Mouse (Mus musculus): Measurements from ENCODE around the gene Lpcat2b.

Gene Lpcat2b

DNA sequence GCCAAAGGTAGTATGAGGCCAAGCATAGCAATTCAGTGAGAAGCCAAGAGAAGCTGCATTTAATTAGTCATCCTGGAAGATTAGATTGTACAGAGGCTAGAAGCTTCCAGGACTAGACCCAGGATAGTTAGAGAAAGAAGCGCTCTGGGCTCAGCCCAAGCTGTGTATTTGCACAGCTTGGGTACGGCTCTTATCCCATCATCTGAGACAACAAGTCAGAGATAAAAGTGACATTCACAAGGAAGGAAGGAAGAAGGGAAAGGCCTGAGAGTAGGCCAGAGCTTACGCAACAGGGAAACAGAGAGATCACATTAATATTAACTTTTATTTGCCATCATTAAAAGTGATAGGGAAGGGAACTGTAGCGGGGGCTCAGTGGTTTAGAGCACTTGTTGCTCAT lies 16.6 kb downstream of the Lpcat2b start:
- no peak for DNase-seq (ENCODE audit: low read depth, low spot score)

DNA sequence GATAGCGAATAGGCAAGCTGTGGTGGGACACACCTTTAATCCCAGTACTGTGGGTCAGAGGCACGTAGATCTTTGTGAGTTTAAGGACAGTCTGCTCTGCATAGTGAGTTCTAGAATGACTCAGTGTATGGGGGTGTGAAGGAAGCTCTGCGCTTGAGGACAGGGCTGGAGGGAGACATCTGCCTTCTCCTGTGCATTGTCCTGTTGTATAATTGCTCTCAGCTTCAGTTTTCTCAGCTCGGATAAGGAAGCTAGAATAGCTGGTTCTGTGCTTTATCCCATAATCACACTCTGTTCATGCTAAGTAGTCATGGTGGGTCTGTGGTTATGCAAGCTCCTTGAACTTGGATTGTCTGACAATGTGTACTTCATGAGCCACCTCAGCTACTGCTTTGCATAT lies 17.4 kb downstream of the Lpcat2b start:
- no peak for DNase-seq (ENCODE audit: low read depth, low spot score)

DNA sequence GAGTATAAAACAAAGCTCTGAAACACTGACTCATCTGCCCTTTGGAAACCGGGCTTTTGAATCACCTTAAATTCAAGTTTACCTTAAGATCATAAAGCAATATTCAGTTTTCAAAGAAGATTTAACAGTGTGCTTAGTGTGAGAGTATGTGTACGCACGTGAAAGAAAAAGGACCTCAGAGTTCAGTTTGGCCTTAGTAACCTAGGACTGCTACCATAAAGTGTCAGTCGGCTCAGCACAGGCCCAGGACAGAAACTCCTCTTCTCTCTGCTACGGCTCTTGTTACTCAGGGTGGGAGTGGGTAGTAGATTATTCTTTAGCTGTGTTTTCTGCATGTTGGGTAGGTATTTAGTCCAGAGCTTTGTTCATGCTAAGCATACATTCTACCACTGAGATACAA lies 18.3 kb downstream of the Lpcat2b start:
- DNase-seq (ENCODE audit: low read depth, low spot score), result no peak

DNA sequence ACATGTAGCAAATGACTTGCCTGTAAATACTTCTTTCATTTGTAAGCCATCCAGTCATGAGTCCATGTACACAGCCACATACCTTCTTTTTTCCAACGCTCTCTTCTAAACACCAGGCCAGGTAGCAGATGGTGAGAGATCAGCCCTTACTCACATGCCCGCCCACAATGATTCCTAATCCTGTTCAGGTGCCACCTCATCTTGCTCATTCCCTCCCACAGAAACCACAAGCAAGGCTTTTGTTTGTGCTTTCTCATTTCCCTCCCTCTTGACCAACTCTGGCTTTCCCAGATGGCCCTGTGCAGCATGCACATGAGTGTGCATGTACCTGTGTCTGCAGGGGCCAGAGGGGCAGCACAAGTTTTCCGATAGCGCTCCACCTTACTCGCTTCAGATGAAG lies 18.9 kb downstream of the Lpcat2b start:
- no peak for DNase-seq (ENCODE audit: low read depth, low spot score)

DNA sequence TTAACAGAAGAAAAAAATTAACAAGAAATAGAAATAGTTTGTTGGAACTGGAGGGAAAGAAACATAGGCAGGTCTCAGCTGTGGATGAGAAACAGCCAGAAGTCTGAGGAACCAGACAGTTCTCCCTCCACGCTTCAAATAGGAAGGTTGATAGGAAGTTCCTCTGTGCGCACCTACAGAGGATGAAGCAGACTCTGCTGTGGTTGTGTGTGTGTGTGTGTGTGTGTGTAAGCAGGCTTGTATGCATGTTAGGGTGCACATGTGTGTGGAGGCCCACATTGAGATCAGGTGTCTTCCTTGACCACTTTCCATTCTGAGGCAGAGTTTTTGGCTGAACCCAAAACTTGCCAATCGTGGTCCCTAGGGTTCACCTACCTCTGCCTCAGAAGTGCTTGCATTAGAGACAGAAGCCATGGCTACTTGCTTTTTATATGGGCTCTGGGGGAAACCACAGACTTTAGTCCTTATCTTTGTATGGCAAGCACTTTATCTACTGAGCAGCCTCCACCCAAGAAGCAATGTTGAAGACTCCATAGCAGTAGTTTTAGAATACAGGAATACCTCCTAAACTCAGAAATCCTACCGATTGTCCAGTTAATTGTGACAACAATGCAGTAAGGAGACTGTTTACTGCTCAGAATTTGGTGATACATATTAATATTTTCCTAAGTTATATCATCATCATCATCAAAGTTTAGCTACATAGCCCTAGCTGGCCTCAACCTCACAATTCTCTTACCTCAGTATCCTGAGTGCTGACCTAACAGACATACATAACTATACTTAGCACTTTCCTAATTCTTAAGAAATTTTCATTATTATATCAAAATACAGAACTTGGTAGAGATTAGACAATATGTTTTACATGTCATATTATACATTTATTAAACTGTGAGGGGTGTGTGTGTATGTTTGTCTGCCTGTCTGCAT lies 31.1 kb downstream of the Lpcat2b start:
- no peak for DNase-seq (ENCODE audit: low read depth, low spot score)

DNA sequence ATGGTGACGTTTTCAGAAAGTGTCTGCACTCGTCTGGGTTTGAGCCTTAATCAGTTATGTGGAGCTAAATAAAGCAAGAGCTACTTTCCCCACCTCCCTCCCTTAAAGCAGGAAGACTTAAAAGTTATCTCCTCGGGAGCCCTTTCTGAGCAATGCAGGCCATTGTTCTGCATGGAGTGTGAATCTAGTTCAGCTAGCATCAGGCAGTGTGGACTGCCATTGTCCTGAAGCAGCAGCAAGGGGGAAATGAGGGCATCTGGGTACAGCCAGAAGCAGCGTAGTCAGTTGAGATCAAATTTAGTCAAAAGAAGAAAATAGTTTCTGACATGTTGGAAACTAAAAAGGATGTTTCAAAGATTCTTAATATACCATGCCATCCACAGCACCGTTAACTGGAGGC lies 35.2 kb downstream of the Lpcat2b start:
- no peak for DNase-seq (ENCODE audit: low read depth, low spot score)

DNA sequence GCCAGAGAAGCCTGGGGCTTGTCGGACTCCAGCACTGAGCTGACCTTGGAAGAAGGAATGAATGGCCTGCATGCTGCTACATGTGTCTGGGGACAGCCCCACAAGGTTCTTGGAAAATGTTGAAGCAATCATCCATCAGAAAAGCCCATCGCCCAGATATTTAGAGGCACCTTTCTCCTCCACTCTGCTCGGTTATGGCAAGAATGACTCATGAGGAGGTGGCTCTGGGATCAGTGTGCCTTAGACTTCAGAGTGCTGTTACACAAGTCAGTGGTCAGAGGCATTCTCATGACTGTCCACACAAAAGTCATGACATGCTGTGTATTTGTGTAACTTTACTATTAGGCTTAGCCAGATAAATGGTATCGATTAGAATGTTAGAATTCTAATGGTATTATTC lies 35.7 kb downstream of the Lpcat2b start:
- no peak for DNase-seq (ENCODE audit: low read depth, low spot score)

DNA sequence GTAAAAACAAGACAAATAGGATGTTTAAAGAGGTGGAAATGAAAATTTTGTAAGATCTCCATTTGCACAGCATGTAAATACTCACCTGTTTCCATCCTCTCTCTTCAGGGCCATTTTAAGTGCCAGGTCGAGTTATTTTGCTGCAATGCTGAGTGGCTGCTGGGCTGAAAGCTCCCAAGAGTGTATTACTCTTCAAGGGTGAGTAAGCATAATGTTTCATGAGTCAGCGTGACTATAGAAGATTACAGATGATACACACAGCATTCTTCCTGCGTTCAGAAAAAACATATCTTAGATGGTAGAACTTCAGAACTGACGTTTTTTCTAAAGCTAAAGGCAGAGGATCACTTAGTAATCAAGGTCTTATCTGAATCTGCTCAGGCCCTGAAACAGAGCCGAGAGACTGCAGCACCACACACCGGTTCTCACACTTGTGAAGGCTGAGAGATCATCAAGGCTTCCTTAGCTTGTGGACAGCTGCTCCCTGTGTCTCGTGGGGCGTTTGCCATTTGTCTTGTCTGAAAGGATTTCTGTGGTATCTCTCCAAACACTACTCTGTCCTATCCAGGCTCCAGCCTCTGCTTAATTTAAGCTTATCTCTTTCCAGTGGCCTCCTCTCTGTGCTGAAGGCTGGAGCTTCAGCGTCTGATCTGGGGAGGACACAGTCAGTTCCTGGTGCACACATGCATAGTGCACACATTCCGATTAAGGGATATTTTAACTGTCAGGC lies 39.4 kb downstream of the Lpcat2b start:
- DNase-seq (ENCODE audit: low read depth, low spot score), result no peak

DNA sequence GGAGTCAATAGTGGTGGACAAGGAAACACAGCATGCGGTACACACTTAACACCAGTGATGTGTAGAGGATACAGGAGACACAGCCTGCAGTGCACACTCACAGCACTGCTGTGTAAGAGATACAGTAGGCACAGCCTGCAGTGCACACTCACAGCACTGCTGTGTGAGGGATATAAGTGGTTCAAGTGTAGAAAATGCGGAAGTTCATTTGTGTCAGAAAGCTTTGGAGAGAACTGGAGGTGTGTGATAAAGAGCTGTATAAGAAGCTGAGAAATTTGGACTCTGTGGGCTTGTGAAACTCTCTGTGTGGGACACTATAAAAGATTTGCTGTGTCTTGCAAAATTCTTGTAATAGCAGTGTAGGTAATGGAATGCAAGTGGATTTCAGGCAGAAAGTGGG lies 48.8 kb downstream of the Lpcat2b start:
- no peak for DNase-seq (ENCODE audit: low read depth, low spot score)
